12 mouse cellular contexts compared by ENCODE assay signal in the genomic region with DNA sequence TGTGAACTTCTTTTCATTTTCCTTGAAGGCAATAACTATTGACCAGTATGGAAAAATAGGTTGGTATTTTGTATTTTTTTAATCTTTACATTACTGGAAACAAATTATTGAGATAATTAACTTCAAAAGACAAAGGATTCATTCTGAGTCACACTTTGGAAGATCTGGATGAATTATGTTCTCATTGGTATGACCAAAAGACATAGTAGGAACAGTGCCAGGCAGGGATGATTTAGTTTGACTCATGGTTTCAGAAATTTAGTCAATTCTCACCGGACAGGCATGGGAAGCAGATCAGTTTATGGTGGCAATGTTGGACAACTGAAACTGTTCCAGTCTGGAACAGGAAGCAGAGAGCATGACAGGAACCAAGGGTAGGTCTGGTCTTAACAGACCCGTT.
"Had no signal": no experiment of that assay in that cellular context is flagged by ENCODE, and none has a peak within 500 bp of the region (broad histone marks: within the 10 kb centered on the region; RNA-seq: fewer than 3 reads in every experiment).

No protein-coding gene starts in this region.

- H3K27me3 ChIP-seq: limb, embryonic 13.5 days; midbrain, embryonic 12.5 days had no signal

- H3K4me1 ChIP-seq: limb, embryonic 13.5 days; midbrain, embryonic 12.5 days had no signal

- H3K4me2 ChIP-seq: limb, embryonic 13.5 days; midbrain, embryonic 12.5 days had no signal

- H3K9me3 ChIP-seq: limb, embryonic 13.5 days; midbrain, embryonic 12.5 days had no signal

- H3K27ac ChIP-seq: limb, embryonic 13.5 days; liver, embryonic 14.5 days; midbrain, embryonic 12.5 days had no signal

- DNase-seq: kidney, postnatal 14 days; left cerebral cortex, postnatal 4 days; lung, adult 18-20 months; retina, postnatal 1 day; right cerebral cortex, postnatal 4 days; spleen, adult 18-20 months; thymus, adult 18-20 months; thymus, postnatal 14 days had no signal

- H3K4me3 ChIP-seq: limb, embryonic 13.5 days; midbrain, embryonic 12.5 days; myocyte had no signal

- H3K9ac ChIP-seq: limb, embryonic 13.5 days; liver, embryonic 14.5 days; midbrain, embryonic 12.5 days had no signal

- H3K36me3 ChIP-seq: limb, embryonic 13.5 days; midbrain, embryonic 12.5 days had no signal
